Mouse (Mus musculus) forebrain, embryonic 16.5 days (tissue): ENCODE data around the gene Mcm9. TPM values are rescaled to one million over a fixed set of nuclear protein-coding genes. Genes with fewer than 3 reads are reported as not detected.

Experiments
- ATAC-seq: fragments of 200-750 bp; cut with Nextera tagmentation; 2 replicates; pipeline ENCODE4 v1.8.0; 2017; ENCODE audit warnings: mild to moderate bottlenecking, moderate library complexity
- H3K27ac ChIP-seq: fragments of 300-500 bp; sonication (generic); 2 replicates; pipeline ENCODE4 v1.5.1; 2014; ENCODE audit warnings: low read length, control low read depth
- H3K27me3 ChIP-seq: fragments of 300-500 bp; sonication (generic); replicated peaks from 2 replicates; pipeline ENCODE4 v1.6.1; 2014; ENCODE audit warnings: low read length; ENCODE audit not compliant: control insufficient read depth, insufficient read depth
- H3K36me3 ChIP-seq: fragments of 300-500 bp; sonication (generic); 2 replicates; pipeline ENCODE4 v1.6.1; 2014; ENCODE audit not compliant: control insufficient read depth, insufficient read depth
- H3K4me1 ChIP-seq: fragments of 300-500 bp; sonication (generic); replicated peaks from 2 replicates; pipeline ENCODE4 v1.6.1; 2014; ENCODE audit warnings: low read length; ENCODE audit not compliant: control insufficient read depth, insufficient read depth
- H3K4me2 ChIP-seq: fragments of 300-500 bp; sonication (generic); 2 replicates; pipeline ENCODE4 v1.6.1; 2014; ENCODE audit warnings: mild to moderate bottlenecking, low read length, control low read depth
- H3K4me3 ChIP-seq: fragments of 300-500 bp; sonication (generic); replicated peaks from 2 replicates; pipeline ENCODE4 v1.5.1; 2014; ENCODE audit warnings: mild to moderate bottlenecking, low read length, control low read depth
- H3K9ac ChIP-seq: fragments of 300-500 bp; sonication (generic); replicated peaks from 2 replicates; pipeline ENCODE4 v1.6.1; 2014; ENCODE audit warnings: low read depth, low read length, control low read depth
- H3K9me3 ChIP-seq: fragments of 300-500 bp; sonication (generic); 2 replicates; pipeline ENCODE4 v1.6.1; 2016; ENCODE audit warnings: low read length; ENCODE audit not compliant: control insufficient read depth
- WGBS: fragments of 180-500 bp; shearing (Covaris S2); extraction: QIAGEN DNeasy Blood & Tissue Kit; methylation state at CpG from one replicate; pipeline ENCODE4 v1.1.7; 2014; 5-methylcytosine and 5-hydroxymethylcytosine counted together
- polyA plus RNA-seq: library from polyadenylated mRNA; unstranded; fragments of >200 nt; fragmentation: Nextera tagmentation; extraction: Ambion mirVana; gene quantifications from 2 replicates; pipeline ENCODE4 v1.2.1, GENCODE M21; 2015

Gene Mcm9
- polyA plus RNA-seq, 1 experiment from 2014 or later: 6.1 TPM

DNA sequence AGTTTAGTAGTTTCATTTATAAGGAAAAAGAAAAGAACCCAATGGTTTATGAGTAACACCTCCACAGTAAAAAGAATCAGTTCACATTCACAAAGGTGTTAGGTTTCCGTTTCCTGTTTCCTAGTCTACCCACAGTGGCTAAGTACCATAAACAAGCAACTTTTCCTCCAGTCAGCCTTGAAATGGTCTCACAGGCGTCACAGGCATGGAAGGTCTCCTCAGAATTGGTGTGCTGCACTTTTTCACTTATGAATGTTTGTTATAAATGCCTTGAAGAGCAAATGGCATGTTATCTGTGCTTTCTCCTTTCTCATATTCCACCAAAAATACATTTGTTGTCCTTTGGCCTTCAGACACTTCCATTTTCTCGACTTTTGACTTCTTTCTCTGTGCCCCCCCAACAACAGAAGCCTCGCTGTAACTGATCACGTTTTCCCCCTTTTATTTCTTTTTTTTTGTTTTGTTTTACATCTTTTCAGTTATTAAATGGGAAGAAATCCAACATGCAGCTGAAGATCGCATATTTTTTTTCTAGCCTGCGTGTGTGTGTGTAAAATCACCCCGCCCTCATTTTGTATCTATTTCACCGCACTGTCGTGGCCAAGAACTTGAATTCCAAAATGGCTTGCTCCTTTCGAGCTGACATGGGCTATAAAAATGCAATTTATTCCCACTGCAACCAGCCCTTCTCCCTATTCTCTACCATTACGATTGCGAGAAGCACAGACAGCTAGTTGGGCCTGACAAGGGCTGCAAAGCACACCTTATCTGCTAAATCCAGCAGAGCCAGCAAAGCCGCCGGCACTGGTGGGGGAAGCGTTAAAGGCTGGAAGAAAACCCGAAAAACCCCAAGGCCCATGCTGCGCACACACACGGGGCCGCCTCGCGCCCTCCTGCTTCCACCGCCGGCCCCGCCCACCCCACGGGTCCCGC lies 34.2 kb downstream of the Mcm9 start:
- Histone ChIP-seq H3K4me1 (peaks cover 24% of the 10 kb centered on the region), H3K4me3 (peak overlapping the region; percentile 84), H3K4me2 (peak overlapping the region; percentile 79), H3K36me3 (0 out of 2 replicates have a peak, but pooled peaks cover 2% of the 10 kb centered on the region), H3K9me3 (no peaks in the 10 kb centered on the region), H3K27me3 (no peaks in the 10 kb centered on the region), H3K27ac (peak overlapping the region; percentile 99), H3K9ac (peak overlapping the region; percentile 84)
- WGBS: 7% methylated on average over 24 of the region's 27 CpGs
- peak; percentile 90 for ATAC-seq

DNA sequence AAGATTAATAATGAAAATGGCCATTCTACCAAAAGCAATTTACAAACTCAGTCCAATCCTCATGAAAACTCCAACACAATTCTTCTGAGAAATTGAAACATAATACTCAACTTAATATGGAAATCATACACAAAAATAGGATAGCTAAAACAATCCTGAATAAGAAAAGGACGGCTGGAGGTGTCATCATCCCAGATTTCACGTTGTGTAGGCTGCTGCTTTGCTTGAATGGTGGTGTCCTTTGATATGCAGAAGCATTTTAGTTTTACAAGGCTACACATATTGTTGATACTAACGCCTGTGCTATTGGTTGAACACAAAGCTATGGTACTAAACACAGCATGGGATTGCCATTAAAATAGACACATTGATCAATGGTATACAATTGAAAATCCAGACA lies 44.5 kb downstream of the Mcm9 start:
- Histone ChIP-seq H3K4me3 (no peak overlapping the region), H3K9me3 (no peaks in the 10 kb centered on the region), H3K27me3 (no peaks in the 10 kb centered on the region), H3K4me2 (no peak overlapping the region), H3K27ac (no peak overlapping the region), H3K9ac (no peak overlapping the region), H3K36me3 (no peaks in the 10 kb centered on the region), H3K4me1 (peaks cover 1% of the 10 kb centered on the region)
- WGBS: 49% methylated on average over 3 of the region's 3 CpGs
- ATAC-seq: no peak

DNA sequence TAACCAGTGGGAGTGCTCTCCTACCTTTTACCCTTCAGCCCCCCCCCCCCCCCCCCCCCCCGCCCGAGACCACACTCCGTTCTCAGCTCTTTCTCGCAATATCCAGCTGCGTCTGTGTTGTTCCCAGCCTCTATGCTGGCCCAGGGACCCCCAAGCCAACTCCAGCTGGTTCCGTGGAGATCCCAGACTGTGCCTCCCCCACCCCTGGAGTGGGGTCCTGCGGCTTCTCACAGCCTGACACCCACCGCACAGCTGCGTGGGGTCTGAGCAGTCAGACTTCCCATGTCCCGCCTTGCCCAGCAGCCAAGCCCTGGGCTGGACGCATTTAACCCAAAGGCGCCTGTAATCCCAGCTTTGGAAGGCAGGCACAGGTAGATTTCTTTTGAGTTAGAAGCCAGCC lies 49.2 kb downstream of the Mcm9 start:
- WGBS: 21% methylated on average over 10 of the region's 12 CpGs
- Histone ChIP-seq H3K4me1 (peaks cover 8% of the 10 kb centered on the region), H3K27ac (no peak overlapping the region), H3K4me2 (peak overlapping the region; percentile 65), H3K27me3 (no peaks in the 10 kb centered on the region), H3K4me3 (peak overlapping the region; percentile 37), H3K9me3 (no peaks in the 10 kb centered on the region), H3K9ac (peak overlapping the region; percentile 53; the same call in 1 of the 2 replicates), H3K36me3 (no peaks in the 10 kb centered on the region)
- ATAC-seq: peak; percentile 60

DNA sequence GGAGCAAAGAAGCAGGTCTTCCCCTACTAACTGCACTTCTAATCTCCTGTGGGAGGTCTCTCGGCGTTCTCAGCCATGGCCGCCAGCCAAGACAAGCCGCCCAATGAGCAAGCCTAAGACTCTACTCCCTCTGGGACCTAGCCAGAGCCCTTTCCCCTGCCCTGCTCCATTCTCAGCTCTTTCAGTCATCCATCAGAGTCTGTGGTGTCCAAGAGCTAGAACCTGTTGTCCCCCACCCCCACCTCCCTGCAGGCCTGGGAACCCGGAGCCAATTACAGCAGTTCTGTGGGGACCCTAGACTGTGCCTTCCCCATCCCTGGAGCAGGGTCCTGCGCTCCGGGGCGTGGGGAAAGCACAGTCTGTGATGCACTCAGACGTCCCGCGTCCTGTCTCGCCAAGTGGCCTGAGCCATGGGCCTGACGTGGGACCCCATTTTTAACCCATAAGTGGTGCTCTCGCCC lies 49.6 kb downstream of the Mcm9 start:
- Histone ChIP-seq H3K9me3 (no peaks in the 10 kb centered on the region), H3K27ac (no peak overlapping the region), H3K4me3 (peak overlapping the region; percentile 37), H3K4me1 (peaks cover 8% of the 10 kb centered on the region), H3K9ac (peak overlapping the region; percentile 53), H3K27me3 (no peaks in the 10 kb centered on the region), H3K4me2 (peak overlapping the region; percentile 65), H3K36me3 (no peaks in the 10 kb centered on the region)
- WGBS: 2% methylated on average over 14 of the region's 14 CpGs
- ATAC-seq: peak; percentile 89

DNA sequence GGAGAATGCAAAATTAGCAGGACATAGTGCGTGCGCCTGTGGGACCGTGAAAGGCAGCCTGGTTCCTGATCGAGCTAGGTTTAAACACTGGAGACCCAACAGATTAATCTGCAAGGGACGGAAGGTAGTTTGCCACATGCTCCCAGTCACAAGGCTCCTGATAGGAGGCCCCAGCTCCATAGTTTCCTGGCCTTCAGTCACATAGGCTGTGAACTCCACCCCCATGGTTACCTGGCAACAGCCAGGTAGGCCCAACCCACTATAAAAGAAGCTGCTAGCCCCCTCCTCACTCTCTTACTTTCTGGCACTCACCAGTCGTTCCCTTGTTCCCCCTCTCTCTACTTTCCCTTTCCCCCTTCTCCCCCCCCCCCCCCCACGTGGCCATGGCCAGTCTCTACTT lies 50.1 kb downstream of the Mcm9 start:
- H3K4me1 ChIP-seq: peaks cover 8% of the 10 kb centered on the region
- H3K27me3 ChIP-seq: no peaks in the 10 kb centered on the region
- peak overlapping the region; percentile 37 for H3K4me3 ChIP-seq
- peak; percentile 44 for ATAC-seq
- no peaks in the 10 kb centered on the region for H3K36me3 ChIP-seq
- no peak overlapping the region for H3K27ac ChIP-seq
- H3K4me2 ChIP-seq: peak overlapping the region; percentile 65
- 25% methylated on average over 6 of the region's 7 CpGs for WGBS
- no peak overlapping the region for H3K9ac ChIP-seq
- no peaks in the 10 kb centered on the region for H3K9me3 ChIP-seq

DNA sequence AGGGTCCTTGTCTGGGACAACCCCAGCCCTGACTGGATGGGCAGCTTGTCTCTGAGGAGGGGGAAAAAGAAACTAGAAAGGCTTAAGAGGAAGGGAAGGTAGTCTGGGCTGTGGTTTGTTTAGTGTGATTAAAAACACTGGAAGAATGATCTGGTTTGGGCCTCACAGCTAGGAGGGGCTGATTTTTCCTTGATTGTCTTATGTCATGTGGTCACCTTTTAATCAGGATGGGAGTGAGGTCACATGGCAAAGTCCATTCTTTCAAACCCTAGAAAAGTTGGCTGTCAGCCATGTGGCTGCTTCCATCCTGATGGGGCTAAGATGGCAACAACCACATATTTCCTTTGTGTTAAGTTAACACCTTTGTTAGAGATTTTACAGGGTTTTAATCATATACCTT lies 61.7 kb downstream of the Mcm9 start:
- Histone ChIP-seq H3K9me3 (no peaks in the 10 kb centered on the region), H3K27me3 (no peaks in the 10 kb centered on the region), H3K36me3 (no peaks in the 10 kb centered on the region), H3K4me3 (no peak overlapping the region), H3K4me1 (no peaks in the 10 kb centered on the region), H3K4me2 (no peak overlapping the region), H3K27ac (no peak overlapping the region), H3K9ac (no peak overlapping the region)
- ATAC-seq: no peak

DNA sequence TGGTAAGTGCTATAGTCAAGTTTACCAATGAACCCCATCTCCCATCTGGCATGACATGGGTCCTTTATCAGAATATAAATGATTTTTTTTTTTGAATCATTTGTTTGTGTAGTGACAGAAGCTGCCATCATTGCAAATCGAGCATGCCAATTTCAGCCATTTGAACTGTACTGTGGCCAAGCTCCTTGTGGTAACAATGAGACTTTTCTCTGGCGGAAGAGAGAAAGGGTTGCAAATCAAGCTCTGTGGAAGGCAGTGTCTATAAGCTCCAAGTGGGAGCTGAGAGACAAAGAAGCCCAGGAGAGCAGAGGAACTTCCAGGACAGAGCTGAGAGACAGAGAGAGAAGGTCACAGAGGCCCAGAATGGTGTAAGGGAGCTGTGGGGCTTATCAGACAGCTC lies 64.7 kb downstream of the Mcm9 start:
- Histone ChIP-seq H3K4me3 (no peak overlapping the region), H3K27me3 (no peaks in the 10 kb centered on the region), H3K36me3 (no peaks in the 10 kb centered on the region), H3K27ac (no peak overlapping the region), H3K9me3 (no peaks in the 10 kb centered on the region), H3K4me1 (no peaks in the 10 kb centered on the region), H3K4me2 (no peak overlapping the region), H3K9ac (no peak overlapping the region)
- no peak for ATAC-seq
- 57% methylated on average over 2 of the region's 2 CpGs for WGBS

DNA sequence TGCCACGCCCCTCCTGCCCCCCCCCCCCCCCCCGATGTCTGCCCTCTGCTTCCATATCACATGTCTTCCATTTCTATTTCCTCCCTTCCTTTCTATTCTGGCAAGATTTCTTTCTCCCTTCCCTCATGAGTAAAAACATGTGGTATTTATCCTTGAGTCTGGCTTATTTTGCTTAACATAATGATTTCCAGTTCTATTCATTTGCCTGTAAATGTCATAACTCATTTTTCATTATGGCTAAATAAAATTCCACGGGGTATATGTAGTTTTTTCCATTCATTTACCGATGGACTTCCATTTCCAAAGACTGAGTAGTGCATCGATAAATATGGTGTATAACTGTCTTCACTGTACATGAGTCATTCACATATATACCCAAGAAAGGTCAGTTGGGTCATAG lies 68.2 kb downstream of the Mcm9 start:
- no peaks in the 10 kb centered on the region for H3K27me3 ChIP-seq

DNA sequence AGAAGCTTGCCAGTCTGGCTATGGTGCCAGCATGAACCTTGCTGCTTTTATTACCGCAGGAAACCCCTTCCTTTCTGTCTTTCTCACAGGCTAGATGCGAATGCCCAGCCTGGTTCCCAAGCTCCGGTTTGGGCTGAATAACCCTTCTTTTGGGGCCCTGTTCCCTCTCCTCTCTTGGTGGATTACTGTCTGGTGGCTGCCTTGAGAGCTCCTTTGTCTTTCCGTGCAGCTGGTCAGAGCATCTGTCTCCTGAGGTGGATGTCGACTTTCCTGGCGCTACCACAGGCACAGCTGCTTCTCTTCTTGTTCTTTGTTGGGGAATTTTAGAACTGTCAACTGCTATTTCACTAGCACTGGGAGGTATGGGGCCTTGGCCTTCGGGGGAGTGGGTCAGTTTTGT lies 92.6 kb downstream of the Mcm9 start:
- 79% methylated on average over 7 of the region's 7 CpGs for WGBS
- no peak for ATAC-seq
- Histone ChIP-seq H3K4me3 (no peak overlapping the region), H3K36me3 (no peaks in the 10 kb centered on the region), H3K27ac (no peak overlapping the region), H3K27me3 (no peaks in the 10 kb centered on the region), H3K4me2 (no peak overlapping the region), H3K4me1 (no peaks in the 10 kb centered on the region), H3K9ac (no peak overlapping the region), H3K9me3 (no peaks in the 10 kb centered on the region)

More for the DNA sequence above, 68.2 kb downstream of the Mcm9 start:
- H3K9ac ChIP-seq: no peak overlapping the region
- H3K36me3 ChIP-seq: no peaks in the 10 kb centered on the region
- no peaks in the 10 kb centered on the region for H3K9me3 ChIP-seq
- ATAC-seq: no peak
- H3K4me1 ChIP-seq: no peaks in the 10 kb centered on the region
- H3K4me2 ChIP-seq: no peak overlapping the region
- H3K4me3 ChIP-seq: no peak overlapping the region
- no peak overlapping the region for H3K27ac ChIP-seq
- 88% methylated on average over 5 of the region's 5 CpGs for WGBS
